Mouse (Mus musculus): Measurements from ENCODE around the gene Olfr1197.

Olfr1197 gene

GRCm38 (mm10) chr2:88732266-88732665 lies at the start of gene Olfr1197:
Gene Olfr1197 (minus strand): TSS chr2:88732366.
- no peak for DNase-seq (ENCODE audit: low read depth, low spot score)

- no peak for DNase-seq (ENCODE audit: low read depth, low spot score)
Observed at GRCm38 (mm10) chr2:88770388-88770787, 38.2 kb upstream of the Olfr1197 start, which contains the start of gene Olfr1200. Gene Olfr1200 (minus strand): TSS chr2:88770488.

GRCm38 (mm10) chr2:88760369-88760768 lies 28.2 kb upstream of the Olfr1197 start, which contains the start of gene Olfr1199:
Gene Olfr1199 (minus strand): TSS chr2:88760469.
- no peak for DNase-seq (ENCODE audit: low read depth, low spot score)

GRCm38 (mm10) chr2:88751270-88751669 lies 19.1 kb upstream of the Olfr1197 start, which contains the start of gene Olfr1198:
Gene Olfr1198 (minus strand): TSS chr2:88751370.
- no peak for DNase-seq (ENCODE audit: low read depth, low spot score)

GRCm38 (mm10) chr2:88743379-88743778 lies 11.2 kb upstream of the Olfr1197 start:
- DNase-seq (ENCODE audit: low read depth, low spot score) = no peak

- no peak for DNase-seq (ENCODE audit: low read depth, low spot score)
Observed at GRCm38 (mm10) chr2:88704497-88704896, 27.7 kb downstream of the Olfr1197 start, which contains the start of gene Olfr1196. Gene Olfr1196 (minus strand): TSS chr2:88704597.

- no peak for DNase-seq (ENCODE audit: low read depth, low spot score)
Observed at GRCm38 (mm10) chr2:88689087-88689486, 43.1 kb downstream of the Olfr1197 start, which contains the start of gene Olfr1195. Gene Olfr1195 (minus strand): TSS chr2:88689187.
